Mouse (Mus musculus) adrenal gland, postnatal 25 days (tissue): Measurements from ENCODE around the gene Ubald2. TPM values are rescaled to one million over a fixed set of nuclear protein-coding genes. Genes with fewer than 3 reads are reported as not detected.
"Not testable (repeated sequence)": the region's sequence is repeated elsewhere in the genome, so short reads cannot be mapped to it uniquely, and the experiment has no call there.

Experiments used
- DNase-seq: peaks from one replicate; pipeline ENCODE4 v3.0.0; 2021; ENCODE audit warnings: mixed read lengths
- total RNA-seq: library from RNA; stranded (reverse); gene quantifications from 2 replicates; pipeline ENCODE4 v1.2.3, GENCODE M21; 2021

The Ubald2 gene
- total RNA-seq, 1 experiment from 2014 or later: 48.4 TPM

- no peak for DNase-seq
These were observed 17.5 kb upstream of the Ubald2 start for GRCm38 (mm10) chr11:116416196-116416943.

GRCm38 (mm10) chr11:116417054-116417453 lies 16.8 kb upstream of the Ubald2 start:
- DNase-seq: no peak

GRCm38 (mm10) chr11:116418194-116418840 lies 15.6 kb upstream of the Ubald2 start:
- DNase-seq: no peak

- no peak for DNase-seq
These were observed 14.9 kb upstream of the Ubald2 start for GRCm38 (mm10) chr11:116418841-116419462.

- no peak for DNase-seq
These were observed 12.8 kb upstream of the Ubald2 start for GRCm38 (mm10) chr11:116421102-116421501.

GRCm38 (mm10) chr11:116422562-116422961 lies 11.3 kb upstream of the Ubald2 start:
- no peak for DNase-seq

- no peak for DNase-seq
These were observed 10.7 kb upstream of the Ubald2 start for GRCm38 (mm10) chr11:116423214-116423613.

- DNase-seq: no peak
These were observed 9.9 kb upstream of the Ubald2 start for GRCm38 (mm10) chr11:116423782-116424620.

- no peak for DNase-seq
These were observed 9.1 kb upstream of the Ubald2 start for GRCm38 (mm10) chr11:116424621-116425407.

GRCm38 (mm10) chr11:116426328-116426727 lies 7.6 kb upstream of the Ubald2 start:
- not testable (repeated sequence) for DNase-seq

- DNase-seq: no peak
These were observed 6.9 kb upstream of the Ubald2 start for GRCm38 (mm10) chr11:116426852-116427575.

- DNase-seq: no peak
These were observed 4.7 kb upstream of the Ubald2 start for GRCm38 (mm10) chr11:116428872-116429859.

- DNase-seq: no peak
These were observed 3.9 kb upstream of the Ubald2 start for GRCm38 (mm10) chr11:116429862-116430613.

GRCm38 (mm10) chr11:116430723-116431427 lies 3.0 kb upstream of the Ubald2 start:
- DNase-seq: no peak

- DNase-seq: no peak
These were observed 2.3 kb upstream of the Ubald2 start for GRCm38 (mm10) chr11:116431428-116432077.

GRCm38 (mm10) chr11:116432127-116432526 lies 1.8 kb upstream of the Ubald2 start:
- DNase-seq: no peak

- no peak for DNase-seq
These were observed 1.1 kb upstream of the Ubald2 start for GRCm38 (mm10) chr11:116432593-116433355.
